Mouse (Mus musculus) neural tube, embryonic 11.5 days (tissue): Measurements from ENCODE around the gene Plekhm3. TPM values are rescaled to one million over a fixed set of nuclear protein-coding genes. Genes with fewer than 3 reads are reported as not detected.

Experiments
- ATAC-seq: fragments of 200-750 bp; cut with Nextera tagmentation; 2 replicates; pipeline ENCODE4 v1.8.0; 2017; ENCODE audit warnings: moderate number of reproducible peaks, mild to moderate bottlenecking, moderate TSS enrichment, moderate library complexity; ENCODE audit not compliant: insufficient read depth, low FRiP score, low TSS enrichment
- DNase-seq: peaks from one replicate; pipeline ENCODE4 v3.0.0-alpha.2; 2015; ENCODE audit warnings: low spot score
- H3K27ac ChIP-seq: fragments of 300-500 bp; sonication (generic); 2 replicates; pipeline ENCODE4 v1.5.1; 2014; ENCODE audit warnings: low read depth, mild to moderate bottlenecking, low read length
- H3K27me3 ChIP-seq: fragments of 300-500 bp; sonication (generic); 2 replicates; pipeline ENCODE4 v1.6.1; 2014; ENCODE audit warnings: mild to moderate bottlenecking, low read length, mixed read lengths; ENCODE audit not compliant: control insufficient read depth, insufficient read depth
- H3K36me3 ChIP-seq: fragments of 300-500 bp; sonication (generic); 2 replicates; pipeline ENCODE4 v1.6.1; 2014; ENCODE audit warnings: mild to moderate bottlenecking, low read length, moderate library complexity, mixed read lengths; ENCODE audit not compliant: control insufficient read depth, insufficient read depth
- H3K4me1 ChIP-seq: fragments of 300-500 bp; sonication (generic); 2 replicates; pipeline ENCODE4 v1.6.1; 2014; ENCODE audit warnings: low read length, mixed read lengths; ENCODE audit not compliant: control insufficient read depth, insufficient read depth
- H3K4me2 ChIP-seq: fragments of 300-500 bp; sonication (generic); 2 replicates; pipeline ENCODE4 v1.6.1; 2014; ENCODE audit warnings: low read depth, mild to moderate bottlenecking, moderate library complexity
- H3K4me3 ChIP-seq: fragments of 300-500 bp; sonication (generic); 2 replicates; pipeline ENCODE4 v1.5.1; 2014; ENCODE audit warnings: low read depth, low read length
- H3K9ac ChIP-seq: fragments of 300-500 bp; sonication (generic); 2 replicates; pipeline ENCODE4 v1.6.1; 2014; ENCODE audit warnings: mild to moderate bottlenecking, low read length
- H3K9me3 ChIP-seq: fragments of 300-500 bp; sonication (generic); 2 replicates; pipeline ENCODE4 v1.6.1; 2016; ENCODE audit warnings: low read length; ENCODE audit not compliant: control insufficient read depth
- whole genome bisulfite sequencing: fragments of 180-500 bp; shearing (Covaris S2); extraction: QIAGEN DNeasy Blood & Tissue Kit; methylation state at CpG from one replicate; pipeline ENCODE4 v1.1.7; 2014; 5-methylcytosine and 5-hydroxymethylcytosine counted together
- polyA plus RNA-seq: library from polyadenylated mRNA; unstranded; fragments of >200 nt; fragmentation: Nextera tagmentation; extraction: Ambion mirVana; gene quantifications from 2 replicates; pipeline ENCODE4 v1.2.1, GENCODE M21; 2014

Plekhm3 gene
- polyA plus RNA-seq, 1 experiment from 2014 or later = 8.4 TPM

DNA sequence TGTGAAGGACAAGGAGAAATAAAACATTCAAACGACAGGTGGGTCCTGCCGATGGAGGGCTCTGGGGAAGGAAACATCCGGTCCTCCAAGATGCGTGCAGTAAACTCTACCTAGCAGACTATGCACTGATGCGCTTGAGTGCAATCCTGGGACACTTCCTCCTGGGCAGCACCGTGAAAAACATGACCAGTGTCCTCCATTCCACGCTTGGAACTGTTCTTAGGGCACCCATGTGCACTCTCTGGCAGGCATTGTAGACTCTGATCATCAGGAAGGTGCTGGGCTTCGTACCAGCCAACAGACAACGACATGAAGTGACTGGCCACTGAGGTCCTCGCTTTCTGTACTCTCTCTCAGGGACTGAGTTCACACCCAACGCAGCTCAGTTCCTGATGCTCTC, 162.5 kb downstream of the Plekhm3 start:
- no peaks in the 10 kb centered on the region for H3K27me3 ChIP-seq
- DNase-seq = no peak

GRCm38 (mm10) chr1:64793234-64793530, 163.4 kb downstream of the Plekhm3 start:
- no peak for ATAC-seq
- no peaks in the 10 kb centered on the region for H3K27me3 ChIP-seq
- no peak overlapping the region for H3K27ac ChIP-seq
- no peak overlapping the region for H3K4me2 ChIP-seq
- 0 out of 2 replicates have a peak, but pooled peaks cover 3% of the 10 kb centered on the region for H3K4me1 ChIP-seq
- DNase-seq = no peak
- no peak overlapping the region for H3K4me3 ChIP-seq
- WGBS = 88% methylated on average over 4 of the region's 4 CpGs
- no peaks in the 10 kb centered on the region for H3K9me3 ChIP-seq
- no peaks in the 10 kb centered on the region for H3K36me3 ChIP-seq
- H3K9ac ChIP-seq = no peak overlapping the region

More for the DNA sequence above, 162.5 kb downstream of the Plekhm3 start:
- ATAC-seq = no peak
- Histone ChIP-seq H3K27ac (no peak overlapping the region), H3K9me3 (no peaks in the 10 kb centered on the region), H3K4me1 (0 out of 2 replicates have a peak, but pooled peaks cover 3% of the 10 kb centered on the region), H3K9ac (no peak overlapping the region), H3K4me2 (no peak overlapping the region), H3K4me3 (no peak overlapping the region), H3K36me3 (no peaks in the 10 kb centered on the region)
- WGBS = 91% methylated on average over 11 of the region's 11 CpGs

DNA sequence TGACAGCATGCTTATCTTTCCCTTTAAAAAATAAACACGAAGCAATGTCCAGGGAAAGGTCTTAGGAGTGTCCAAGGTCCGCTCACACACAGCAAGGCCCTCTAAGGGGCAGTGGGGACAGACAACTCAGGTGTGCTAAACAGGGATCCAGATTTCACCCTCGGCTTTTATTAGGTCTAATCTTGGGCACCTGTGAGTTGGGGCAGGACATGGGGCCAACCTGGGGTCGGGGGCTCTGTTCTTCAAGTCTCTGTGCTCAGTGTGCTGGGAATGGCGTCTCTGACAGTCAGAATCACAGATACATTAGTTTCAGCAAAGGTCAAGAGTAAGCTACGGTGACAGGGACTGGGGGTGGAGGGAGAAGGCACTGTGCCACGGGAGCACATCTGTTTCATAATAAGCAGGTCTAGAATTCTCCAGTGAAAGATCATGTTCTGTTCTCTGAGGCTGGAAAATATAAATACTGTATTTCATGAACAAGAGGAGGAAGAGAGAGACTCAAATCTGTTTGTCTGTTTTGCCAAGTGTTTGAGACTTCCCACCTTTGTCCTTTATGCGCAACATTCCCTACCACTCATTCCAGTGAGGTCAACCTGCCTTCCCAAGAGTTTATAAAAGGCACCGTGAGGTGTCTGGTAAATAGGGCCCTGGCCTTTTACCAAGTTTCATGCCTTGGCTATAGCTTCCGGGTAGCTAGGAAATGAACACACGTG, 163.9 kb downstream of the Plekhm3 start:
- 86% methylated on average over 11 of the region's 11 CpGs for WGBS
- ATAC-seq = no peak
- DNase-seq = no peak
- H3K9me3 ChIP-seq = no peaks in the 10 kb centered on the region
- H3K27ac ChIP-seq = no peak overlapping the region
- H3K9ac ChIP-seq = no peak overlapping the region
- 0 out of 2 replicates have a peak, but pooled peaks cover 3% of the 10 kb centered on the region for H3K4me1 ChIP-seq
- H3K4me3 ChIP-seq = no peak overlapping the region
- H3K27me3 ChIP-seq = no peaks in the 10 kb centered on the region
- H3K4me2 ChIP-seq = no peak overlapping the region
- no peaks in the 10 kb centered on the region for H3K36me3 ChIP-seq

GRCm38 (mm10) chr1:64791826-64792225, 164.8 kb downstream of the Plekhm3 start:
- Histone ChIP-seq H3K4me2 (no peak overlapping the region), H3K36me3 (no peaks in the 10 kb centered on the region), H3K27ac (no peak overlapping the region), H3K27me3 (no peaks in the 10 kb centered on the region), H3K4me1 (0 out of 2 replicates have a peak, but pooled peaks cover 3% of the 10 kb centered on the region), H3K9me3 (no peaks in the 10 kb centered on the region), H3K9ac (no peak overlapping the region), H3K4me3 (no peak overlapping the region)
- 44% methylated on average over 6 of the region's 6 CpGs for WGBS
- DNase-seq (peak; percentile 13), ATAC-seq (no peak)

GRCm38 (mm10) chr1:64790806-64791790, 165.5 kb downstream of the Plekhm3 start:
- H3K27me3 ChIP-seq = no peaks in the 10 kb centered on the region
- no peak overlapping the region for H3K9ac ChIP-seq
- no peak overlapping the region for H3K4me2 ChIP-seq
- no peaks in the 10 kb centered on the region for H3K36me3 ChIP-seq
- WGBS = 70% methylated on average over 9 of the region's 9 CpGs
- no peak overlapping the region for H3K4me3 ChIP-seq
- H3K9me3 ChIP-seq = no peaks in the 10 kb centered on the region
- no peak overlapping the region for H3K27ac ChIP-seq
- 0 out of 2 replicates have a peak, but pooled peaks cover 3% of the 10 kb centered on the region for H3K4me1 ChIP-seq
- DNase-seq (no peak), ATAC-seq (no peak)

- H3K27me3 ChIP-seq = no peaks in the 10 kb centered on the region
- H3K9ac ChIP-seq = no peak overlapping the region
- H3K4me2 ChIP-seq = no peak overlapping the region
- no peak overlapping the region for H3K27ac ChIP-seq
- no peak for ATAC-seq
- no peaks in the 10 kb centered on the region for H3K36me3 ChIP-seq
- H3K4me1 ChIP-seq = 0 out of 2 replicates have a peak, but pooled peaks cover 3% of the 10 kb centered on the region
- no peak overlapping the region for H3K4me3 ChIP-seq
- no peak for DNase-seq
- H3K9me3 ChIP-seq = no peaks in the 10 kb centered on the region
- WGBS = 75% methylated on average over 6 of the region's 6 CpGs
These were observed 168.7 kb downstream of the Plekhm3 start for GRCm38 (mm10) chr1:64787701-64788515.

DNA sequence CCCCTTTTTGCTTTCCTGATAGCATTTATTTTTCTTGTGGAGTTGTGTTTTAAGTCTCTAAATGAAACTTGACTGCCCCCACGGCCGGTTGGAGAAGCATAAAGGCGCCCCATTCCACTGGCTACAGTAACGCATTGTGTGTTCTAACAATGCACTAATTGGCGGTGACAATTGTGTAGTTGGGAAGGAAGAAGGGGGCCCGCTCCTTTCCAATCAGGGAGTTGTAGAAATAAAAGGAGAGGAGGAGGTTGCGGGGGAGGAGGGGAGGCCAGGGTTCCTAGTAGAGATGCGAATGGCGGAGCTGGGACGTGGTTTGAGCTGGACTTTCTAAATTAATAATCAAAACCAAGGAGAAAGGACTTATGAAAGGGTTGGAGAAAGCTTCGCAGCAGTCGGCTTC, 176.8 kb downstream of the Plekhm3 start:
- ATAC-seq (no peak), DNase-seq (peak; percentile 44)
- Histone ChIP-seq H3K27me3 (no peaks in the 10 kb centered on the region), H3K9me3 (no peaks in the 10 kb centered on the region), H3K4me1 (peaks cover 5% of the 10 kb centered on the region; the same call in 1 of the 2 replicates), H3K4me3 (no peak overlapping the region), H3K36me3 (no peaks in the 10 kb centered on the region), H3K27ac (no peak overlapping the region), H3K9ac (no peak overlapping the region; the same call in 1 of the 2 replicates), H3K4me2 (peak overlapping the region; percentile 39)
- WGBS = 34% methylated on average over 12 of the region's 12 CpGs

DNA sequence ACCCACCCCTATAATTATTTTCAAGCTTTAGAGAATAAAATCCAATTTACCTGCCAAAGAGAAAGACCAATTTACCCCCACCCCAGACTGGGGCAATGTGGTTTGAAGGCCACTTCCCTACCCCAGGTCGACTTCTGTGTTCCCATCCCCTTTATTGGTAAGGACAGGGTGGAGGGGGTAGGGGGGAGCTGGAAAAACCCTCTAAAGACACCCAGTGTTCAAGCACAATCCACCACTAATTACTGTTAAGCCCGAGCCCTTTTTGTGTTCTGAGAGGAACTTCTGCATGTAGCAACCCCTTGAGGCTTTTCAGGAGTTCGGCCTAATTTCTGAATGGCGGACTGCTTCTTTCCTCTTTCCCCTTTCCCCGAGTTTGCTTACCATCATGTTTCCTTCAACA, 177.2 kb downstream of the Plekhm3 start:
- H3K36me3 ChIP-seq = no peaks in the 10 kb centered on the region
- H3K9ac ChIP-seq = no peak overlapping the region
- ATAC-seq = no peak
- DNase-seq = peak; percentile 14
- no peaks in the 10 kb centered on the region for H3K27me3 ChIP-seq
- WGBS = 28% methylated on average over 5 of the region's 5 CpGs
- peaks cover 5% of the 10 kb centered on the region; the same call in 1 of the 2 replicates for H3K4me1 ChIP-seq
- no peak overlapping the region for H3K27ac ChIP-seq
- H3K9me3 ChIP-seq = no peaks in the 10 kb centered on the region
- no peak overlapping the region for H3K4me3 ChIP-seq
- peak overlapping the region; percentile 39 for H3K4me2 ChIP-seq
